Mouse (Mus musculus): Measurements from ENCODE around the gene Itpr1.

- no peak for TF ChIP-seq GATA1 (IDR thresholded peaks at IDR 0.05; ENCODE audit: low read length)
- no peak for TF ChIP-seq TAL1 (IDR thresholded peaks at IDR 0.05; ENCODE audit: low read length)
These were observed 125.5 kb downstream of the Itpr1 start for GRCm38 (mm10) chr6:108338362-108338761.

Data from erythroblast, embryonic 14.5 days (primary cell).